Mouse (Mus musculus): ENCODE results near the gene Pex11b.
"Not testable (repeated sequence)": the region's sequence is repeated elsewhere in the genome, so short reads cannot be mapped to it uniquely, and the experiment has no call there.

Pex11b gene

DNA sequence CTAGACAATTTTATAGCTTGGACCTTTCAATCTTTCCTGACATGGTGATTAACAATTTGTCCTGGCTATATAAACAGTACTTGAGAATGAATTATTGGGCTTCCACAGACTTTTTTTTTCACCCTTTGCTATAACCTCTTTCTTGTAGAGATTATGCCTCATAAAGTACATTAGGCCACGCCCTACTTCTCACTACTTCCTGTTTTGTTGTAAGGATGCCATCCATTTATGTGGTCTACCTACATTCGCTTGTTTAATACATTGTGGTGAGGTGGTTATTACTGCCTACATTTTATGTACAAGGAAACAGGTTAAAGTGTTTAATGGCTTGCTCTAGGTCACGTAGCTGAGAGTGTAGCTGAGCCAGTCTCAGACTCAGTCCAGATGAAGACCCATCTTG is 40.0 kb downstream of the Pex11b start:
- peak; percentile 62 for DNase-seq (ENCODE audit: low read depth)

DNA sequence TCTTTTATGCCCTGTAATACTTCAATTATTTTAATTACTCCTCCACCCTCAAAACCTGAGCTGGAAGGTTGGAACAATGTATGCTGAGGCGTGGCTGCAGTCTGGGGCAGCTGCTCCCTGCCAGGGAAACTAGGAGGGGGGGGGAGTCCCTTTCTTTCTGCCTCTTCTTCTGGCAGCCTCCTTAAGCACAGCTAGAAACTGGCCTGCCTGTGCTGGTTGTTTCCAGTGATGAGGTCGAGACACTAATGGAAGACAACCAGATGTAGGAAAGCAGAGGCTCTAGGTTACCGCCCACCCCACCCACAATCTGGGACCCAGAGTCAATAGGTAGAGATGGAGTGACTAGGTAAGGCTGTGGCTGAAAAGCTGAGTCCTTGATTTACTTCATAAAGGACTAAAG is 40.5 kb downstream of the Pex11b start:
- no peak for DNase-seq (ENCODE audit: low read depth)

DNA sequence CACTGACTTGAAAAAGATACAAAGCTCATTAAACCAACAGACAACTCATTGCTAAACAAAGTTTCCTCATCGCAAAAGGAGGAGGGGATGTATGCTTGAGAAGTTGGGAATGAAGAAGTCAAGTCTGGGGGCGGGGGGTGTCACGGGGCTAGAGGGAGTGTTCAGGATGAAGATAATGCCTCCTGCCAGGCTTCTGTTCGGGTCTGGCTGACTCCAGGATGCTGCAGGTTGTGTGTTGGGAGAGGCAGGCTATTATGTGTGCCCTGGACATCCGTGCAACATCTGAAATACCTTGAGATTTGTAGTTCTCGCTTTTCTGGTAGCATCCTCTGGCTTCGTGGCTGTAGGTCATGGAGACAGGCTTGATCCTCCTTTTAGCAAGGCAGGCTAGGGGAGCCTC is 43.3 kb downstream of the Pex11b start:
- no peak for DNase-seq (ENCODE audit: low read depth)

DNA sequence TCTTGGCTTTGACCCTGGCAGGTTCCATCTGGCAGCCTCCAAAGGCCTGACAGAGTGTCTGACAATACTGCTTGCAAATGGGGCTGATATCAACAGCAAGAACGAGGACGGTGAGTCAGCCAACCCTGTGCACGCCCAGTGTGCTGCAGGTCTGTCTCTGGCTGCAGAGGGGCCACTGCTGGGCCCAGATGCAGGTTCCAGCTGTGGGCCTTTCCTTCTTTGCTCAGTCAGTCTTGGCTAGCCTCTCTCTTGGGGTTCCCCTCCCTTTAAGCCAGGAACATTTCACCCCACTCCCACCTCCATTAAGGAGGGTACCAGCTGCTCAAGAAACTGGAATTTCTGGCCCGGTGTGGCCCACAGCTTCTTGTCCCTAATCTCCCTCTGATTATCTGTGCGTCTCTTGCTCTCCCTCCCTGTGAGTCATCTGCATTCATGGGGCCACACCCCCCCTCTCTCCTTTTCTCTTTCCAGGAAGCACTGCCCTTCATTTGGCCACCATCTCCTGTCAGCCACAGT is 44.0 kb downstream of the Pex11b start:
- DNase-seq (ENCODE audit: low read depth) = no peak

DNA sequence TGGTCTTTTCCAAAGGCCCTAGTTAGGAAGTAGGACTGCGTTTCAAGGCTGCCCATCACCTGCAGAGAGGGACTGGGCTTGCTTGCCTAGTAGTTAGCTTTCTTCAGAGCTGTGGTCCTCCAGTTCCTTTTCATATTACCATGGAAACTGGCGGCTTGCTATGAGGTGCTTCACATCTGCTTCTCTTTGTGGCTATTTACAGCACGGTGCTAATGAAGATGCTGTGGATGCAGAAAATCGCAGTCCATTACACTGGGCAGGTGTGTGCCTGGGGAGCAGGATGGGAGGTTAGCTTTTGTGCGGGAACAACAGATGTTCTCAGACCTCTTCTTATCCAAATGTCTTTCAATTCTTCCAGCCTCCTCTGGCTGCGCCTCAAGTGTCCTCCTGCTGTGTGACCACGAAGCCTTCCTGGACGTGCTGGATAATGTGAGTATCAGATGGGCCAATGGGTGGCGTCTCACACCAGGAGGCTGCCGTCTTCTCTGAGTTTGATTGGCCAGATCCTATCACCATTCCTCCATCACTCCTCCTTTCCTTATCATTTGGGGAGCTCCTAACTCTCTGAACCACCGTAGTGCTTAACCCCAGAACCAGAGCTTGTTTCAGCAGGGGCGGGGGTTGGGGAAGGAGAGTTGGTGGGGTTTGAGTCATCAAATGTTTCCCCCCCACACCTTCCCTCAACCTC is 45.2 kb downstream of the Pex11b start:
- DNase-seq (ENCODE audit: low read depth) = no peak

DNA sequence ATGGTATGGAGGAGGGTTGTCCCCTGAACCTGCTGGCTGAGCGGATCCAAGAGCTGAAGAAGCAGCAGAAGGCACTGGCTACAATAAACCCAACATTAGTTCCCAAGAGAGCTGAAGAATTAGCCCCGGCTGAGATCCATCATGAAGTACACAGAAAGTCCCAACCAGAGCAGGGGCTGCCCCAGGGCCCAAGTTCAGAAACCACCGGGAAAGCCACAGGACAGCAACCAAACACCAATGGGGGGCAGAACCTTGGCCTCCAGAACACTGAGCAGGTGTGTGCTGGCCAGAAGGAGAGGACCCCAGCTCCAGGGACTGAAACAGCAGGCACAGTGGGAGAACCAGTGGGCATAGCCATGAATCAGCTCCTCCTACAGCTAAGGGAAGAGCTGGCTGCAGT is 48.3 kb downstream of the Pex11b start:
- DNase-seq (ENCODE audit: low read depth) = no peak

DNA sequence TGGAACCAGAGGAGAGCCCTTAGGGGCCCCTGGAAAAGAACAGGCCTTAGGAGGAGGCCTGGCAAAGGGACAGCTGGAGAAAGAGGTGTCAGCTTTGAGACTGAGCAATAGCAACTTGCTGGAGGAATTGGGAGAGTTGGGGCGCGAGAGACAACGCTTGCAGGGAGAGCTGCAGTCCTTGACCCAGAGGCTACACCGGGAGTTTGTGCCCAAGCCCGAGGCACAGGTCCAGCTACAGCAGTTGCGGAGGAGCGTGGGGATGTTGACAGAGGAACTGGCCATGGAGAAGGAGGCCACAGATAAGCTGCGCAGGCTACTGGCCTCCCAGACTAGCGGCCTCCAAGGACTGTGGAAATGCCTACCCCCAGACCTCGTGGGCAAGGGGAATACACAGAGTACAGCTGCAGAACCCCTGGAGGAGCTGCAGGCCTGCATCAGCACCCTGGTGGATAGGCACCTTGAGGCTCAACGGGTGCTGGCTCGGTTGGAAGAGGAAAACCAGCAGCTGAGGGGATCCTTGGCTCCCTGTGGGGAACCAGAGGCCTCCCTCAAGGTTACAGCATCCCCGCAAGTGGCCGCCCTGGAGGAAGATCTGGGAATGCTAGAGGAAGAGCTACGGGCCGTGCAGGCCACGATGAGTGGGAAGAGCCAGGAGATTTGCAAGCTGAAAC is 49.1 kb downstream of the Pex11b start:
- no peak for DNase-seq (ENCODE audit: low read depth)

DNA sequence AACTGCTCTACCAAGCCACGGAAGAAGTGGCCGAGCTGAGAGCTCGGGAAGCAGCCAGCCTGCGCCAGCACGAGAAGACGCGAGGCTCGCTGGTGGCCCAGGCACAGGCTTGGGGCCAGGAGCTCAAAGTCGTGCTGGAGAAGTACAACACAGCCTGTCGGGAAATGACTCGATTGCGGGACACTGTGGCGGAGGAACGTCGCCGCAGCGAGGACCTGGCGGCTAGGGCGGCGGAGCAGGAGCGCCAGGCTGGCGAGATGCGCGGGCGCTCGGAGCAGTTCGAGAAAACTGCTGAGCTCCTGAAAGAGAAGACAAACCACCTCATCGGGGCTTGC is 49.6 kb downstream of the Pex11b start:
- DNase-seq (ENCODE audit: low read depth) = no peak

DNA sequence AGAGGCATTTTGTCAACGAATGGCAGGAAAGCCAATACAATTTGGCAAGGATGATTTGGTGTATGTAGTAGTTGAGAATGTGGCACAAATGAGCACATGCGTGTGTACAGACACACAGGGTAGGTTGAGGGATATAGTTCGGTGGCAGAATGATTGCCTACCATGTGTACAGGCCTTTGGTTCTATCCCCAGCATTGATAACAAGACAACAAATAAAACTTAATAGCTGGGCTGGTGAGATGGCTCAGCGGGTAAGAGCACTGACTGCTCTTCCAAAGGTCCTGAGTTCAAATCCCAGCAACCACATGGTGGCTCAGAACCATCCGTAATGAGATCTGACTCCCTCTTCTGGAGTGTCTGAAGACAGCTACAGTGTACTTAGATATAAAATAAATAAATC is 50.9 kb downstream of the Pex11b start:
- DNase-seq (ENCODE audit: low read depth) = not testable (repeated sequence)

DNA sequence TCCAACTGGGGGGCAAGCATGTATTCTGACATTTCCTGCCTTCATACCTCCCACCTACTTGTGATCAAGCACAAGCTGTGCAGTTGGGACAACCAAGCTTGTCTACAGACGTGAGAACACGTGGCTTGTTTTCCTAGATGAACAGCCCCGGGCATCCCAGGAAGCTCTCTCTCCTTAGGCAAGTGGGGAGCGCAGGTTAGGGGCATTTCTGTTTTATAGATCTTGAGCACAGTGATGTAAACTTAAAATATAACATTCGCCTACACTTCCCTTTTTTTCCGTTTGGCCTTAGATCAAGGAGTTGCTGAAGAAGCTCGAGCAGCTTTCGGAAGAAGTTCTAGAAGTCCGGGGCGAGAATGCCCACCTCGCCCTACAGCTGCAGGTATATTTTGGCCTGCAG is 53.7 kb downstream of the Pex11b start:
- DNase-seq (ENCODE audit: low read depth) = no peak

DNA sequence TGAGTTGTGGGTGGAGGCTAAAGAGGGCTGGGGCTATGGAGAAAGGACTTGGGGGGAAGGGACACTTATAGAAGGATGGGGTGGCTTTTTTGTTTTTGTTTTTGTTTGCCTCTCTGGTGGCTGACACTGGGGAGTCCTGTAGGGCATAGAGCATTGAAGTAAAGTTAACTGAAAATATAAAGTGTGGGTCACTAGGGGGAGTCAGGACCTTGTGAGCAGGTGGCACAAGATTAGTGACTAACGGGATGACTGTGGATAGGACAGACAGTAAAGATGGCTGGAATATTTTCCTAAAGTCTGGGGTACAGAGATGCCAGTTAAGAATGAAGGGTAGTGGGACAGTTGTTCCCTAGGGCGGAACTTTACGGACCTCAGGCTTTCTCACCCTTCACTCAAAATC is 55.1 kb downstream of the Pex11b start:
- peak; percentile 46 for DNase-seq (ENCODE audit: low read depth)

DNA sequence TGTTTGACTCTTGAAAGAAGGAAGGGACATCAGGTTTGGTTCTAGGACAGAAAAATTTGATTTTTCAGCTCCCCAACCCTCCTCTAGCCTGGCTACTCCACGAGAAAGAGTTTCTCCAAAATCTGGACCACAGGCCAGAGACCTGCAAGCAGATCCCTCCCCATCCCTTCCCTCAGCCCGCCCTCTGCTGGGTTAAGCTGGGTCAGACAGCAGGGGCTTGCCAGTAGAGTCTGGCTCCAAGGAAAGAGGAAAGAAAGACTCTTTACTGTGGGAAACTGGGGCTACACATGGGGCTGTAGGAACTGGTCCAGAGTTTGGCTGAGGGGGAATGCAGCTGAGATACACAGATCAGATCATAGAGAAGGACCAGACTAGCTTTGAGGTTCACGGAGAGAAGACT is 57.3 kb downstream of the Pex11b start:
- no peak for DNase-seq (ENCODE audit: low read depth)

DNA sequence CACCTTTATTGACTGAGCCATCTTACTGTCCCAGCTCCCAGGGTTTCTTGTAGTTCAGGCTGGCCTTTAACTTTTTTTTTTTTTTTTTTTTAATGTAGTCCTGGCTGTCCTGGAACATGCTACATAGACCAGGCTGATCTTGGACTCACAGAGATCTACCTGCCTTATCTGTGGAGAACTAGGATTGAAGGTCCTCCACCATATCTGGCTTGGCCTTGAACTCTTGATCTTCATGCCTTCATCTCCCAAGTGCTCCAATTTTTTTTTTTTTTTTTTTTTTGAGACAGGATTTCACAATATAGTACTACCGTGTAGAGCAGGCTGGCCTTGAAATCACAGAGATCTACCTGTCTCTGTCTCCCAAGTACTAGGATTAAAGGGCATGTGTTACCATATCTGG is 58.4 kb downstream of the Pex11b start:
- no peak for DNase-seq (ENCODE audit: low read depth)
